Mouse (Mus musculus): ENCODE results near the gene Ccdc159.

GRCm38 (mm10) chr9:21918035-21918592 is 9.2 kb upstream of the Ccdc159 start, which contains the start of gene Rab3d:
- TF ChIP-seq TAL1 (IDR thresholded peaks at IDR 0.05; ENCODE audit: low read length) (no peak), GATA1 (IDR thresholded peaks at IDR 0.05; ENCODE audit: low read length) (no peak)

Data from erythroblast, embryonic 14.5 days (primary cell).